Mouse (Mus musculus) splenic B cell, adult 2 months (primary cell): ENCODE results near the gene Crtac1.
A peak's percentile ranks its signal among the peaks of the same experiment; 100 is the strongest.

Source experiments
- DNase-seq: peaks from one replicate; pipeline ENCODE4 v3.0.0-alpha.2; 2011; ENCODE audit warnings: low read depth, low spot score
- H3K27me3 ChIP-seq: 2 replicates; pipeline ENCODE4 v1.6.1; 2012; ENCODE audit warnings: mild to moderate bottlenecking, low read length, moderate library complexity, mixed read lengths; ENCODE audit not compliant: control insufficient read depth, poor library complexity, insufficient read depth, severe bottlenecking
- H3K36me3 ChIP-seq: 2 replicates; pipeline ENCODE4 v1.6.1; 2012; ENCODE audit warnings: mild to moderate bottlenecking, low read length, moderate library complexity, mixed read lengths; ENCODE audit not compliant: control insufficient read depth, poor library complexity, insufficient read depth, severe bottlenecking

Gene Crtac1

GRCm38 (mm10) chr19:42305746-42306145, 125.8 kb downstream of the Crtac1 start:
- Histone ChIP-seq H3K36me3 (no peaks in the 10 kb centered on the region), H3K27me3 (no peaks in the 10 kb centered on the region)
- DNase-seq, result peak; percentile 4

DNA sequence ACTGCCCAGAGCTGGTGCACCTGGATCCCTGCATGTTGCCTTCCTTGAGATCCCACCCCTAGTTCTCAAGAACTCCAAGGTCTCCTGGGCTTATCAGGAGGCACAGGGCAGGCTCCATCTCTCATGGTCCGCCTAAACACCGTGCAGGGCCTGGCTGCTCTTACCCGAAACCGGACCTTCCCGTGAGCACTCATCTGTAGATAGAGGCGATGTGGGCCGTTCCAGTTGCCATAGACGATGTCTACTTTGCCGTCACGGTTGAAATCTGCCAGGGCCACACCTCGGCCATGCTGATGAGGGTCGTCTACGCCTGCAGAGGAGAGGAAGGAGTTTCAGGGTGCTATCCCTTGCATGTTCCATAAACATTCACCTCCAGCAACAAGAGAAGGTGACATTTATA, 127.1 kb downstream of the Crtac1 start:
- Histone ChIP-seq H3K36me3 (no peaks in the 10 kb centered on the region), H3K27me3 (no peaks in the 10 kb centered on the region)
- DNase-seq, result no peak

- DNase-seq, result no peak
- Histone ChIP-seq H3K36me3 (no peaks in the 10 kb centered on the region), H3K27me3 (no peaks in the 10 kb centered on the region)
Measured at GRCm38 (mm10) chr19:42303210-42303813, 128.3 kb downstream of the Crtac1 start.

GRCm38 (mm10) chr19:42293216-42293615, 138.4 kb downstream of the Crtac1 start:
- no peaks in the 10 kb centered on the region for H3K36me3 ChIP-seq
- DNase-seq, result no peak
- H3K27me3 ChIP-seq, result no peaks in the 10 kb centered on the region

DNA sequence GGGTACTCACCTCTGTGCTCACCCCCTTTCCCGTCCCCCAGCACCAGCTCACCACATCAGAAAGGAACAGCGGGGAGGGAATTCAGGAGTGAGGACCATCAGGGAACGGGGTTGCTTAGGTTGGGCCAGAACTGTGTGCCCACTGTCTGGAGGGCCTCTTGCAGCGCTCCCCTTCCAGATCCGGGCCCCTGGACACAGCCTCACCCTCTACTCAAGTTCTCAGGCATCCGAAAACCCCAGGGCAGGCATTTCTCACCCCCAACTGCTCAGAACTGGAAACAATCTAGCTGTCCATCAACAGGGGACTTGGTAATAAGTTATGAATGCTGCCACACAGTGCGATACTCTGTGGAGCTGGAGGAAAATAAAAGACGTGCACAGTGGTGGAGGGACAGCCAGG, 139.5 kb downstream of the Crtac1 start:
- Histone ChIP-seq H3K27me3 (no peaks in the 10 kb centered on the region), H3K36me3 (no peaks in the 10 kb centered on the region)
- DNase-seq, result no peak

GRCm38 (mm10) chr19:42290954-42291661, 140.5 kb downstream of the Crtac1 start:
- no peaks in the 10 kb centered on the region for H3K27me3 ChIP-seq
- H3K36me3 ChIP-seq, result no peaks in the 10 kb centered on the region
- DNase-seq, result no peak

GRCm38 (mm10) chr19:42288361-42288760, 143.2 kb downstream of the Crtac1 start:
- H3K36me3 ChIP-seq, result no peaks in the 10 kb centered on the region
- H3K27me3 ChIP-seq, result no peaks in the 10 kb centered on the region
- no peak for DNase-seq

GRCm38 (mm10) chr19:42284178-42284577, 147.4 kb downstream of the Crtac1 start:
- no peaks in the 10 kb centered on the region for H3K36me3 ChIP-seq
- H3K27me3 ChIP-seq, result no peaks in the 10 kb centered on the region
- DNase-seq, result no peak

GRCm38 (mm10) chr19:42279611-42280010, 152.0 kb downstream of the Crtac1 start:
- DNase-seq, result no peak
- Histone ChIP-seq H3K27me3 (no peaks in the 10 kb centered on the region), H3K36me3 (no peaks in the 10 kb centered on the region)

DNA sequence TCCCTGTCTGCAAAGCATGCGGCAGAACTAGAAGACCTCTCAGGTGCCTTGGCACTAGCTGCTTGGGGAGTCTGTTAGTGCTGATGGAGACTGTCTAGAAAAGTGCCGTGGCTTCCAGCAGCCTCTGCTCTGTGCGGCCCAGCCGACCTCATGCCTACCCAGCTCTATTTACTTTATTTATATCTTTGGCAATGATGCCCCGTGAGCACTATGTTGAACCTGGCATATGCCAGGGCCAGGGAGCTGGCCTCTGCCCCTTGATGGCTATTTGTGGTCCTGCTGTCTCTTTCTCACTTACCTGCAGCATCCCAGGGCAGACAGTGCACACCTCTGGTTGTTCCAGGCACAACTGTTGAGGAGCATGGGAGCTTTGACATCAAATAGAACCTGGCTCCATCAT, 153.1 kb downstream of the Crtac1 start:
- Histone ChIP-seq H3K36me3 (no peaks in the 10 kb centered on the region), H3K27me3 (no peaks in the 10 kb centered on the region; the same call in 1 of the 2 replicates)
- DNase-seq, result no peak

DNA sequence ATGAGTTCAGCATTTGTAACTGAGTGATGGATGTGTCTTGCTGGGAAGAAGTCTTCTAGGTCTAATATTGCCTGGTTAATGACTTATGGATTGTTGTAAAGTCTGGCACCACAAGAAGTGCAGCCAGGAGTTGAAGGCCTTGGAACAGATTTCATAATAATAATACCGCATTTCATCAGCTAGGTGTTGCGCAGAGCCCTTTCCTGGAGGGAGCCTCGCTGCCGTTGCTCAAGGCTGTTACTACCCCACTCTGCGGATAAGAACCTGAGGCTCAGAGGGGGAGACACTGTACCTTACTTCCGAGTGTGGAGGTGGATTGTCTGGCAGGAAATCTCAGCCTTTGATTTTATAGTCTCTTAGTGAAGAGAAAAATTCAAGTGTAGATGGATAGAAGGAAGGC, 154.3 kb downstream of the Crtac1 start:
- Histone ChIP-seq H3K27me3 (no peaks in the 10 kb centered on the region; the same call in 1 of the 2 replicates), H3K36me3 (no peaks in the 10 kb centered on the region)
- DNase-seq, result no peak

DNA sequence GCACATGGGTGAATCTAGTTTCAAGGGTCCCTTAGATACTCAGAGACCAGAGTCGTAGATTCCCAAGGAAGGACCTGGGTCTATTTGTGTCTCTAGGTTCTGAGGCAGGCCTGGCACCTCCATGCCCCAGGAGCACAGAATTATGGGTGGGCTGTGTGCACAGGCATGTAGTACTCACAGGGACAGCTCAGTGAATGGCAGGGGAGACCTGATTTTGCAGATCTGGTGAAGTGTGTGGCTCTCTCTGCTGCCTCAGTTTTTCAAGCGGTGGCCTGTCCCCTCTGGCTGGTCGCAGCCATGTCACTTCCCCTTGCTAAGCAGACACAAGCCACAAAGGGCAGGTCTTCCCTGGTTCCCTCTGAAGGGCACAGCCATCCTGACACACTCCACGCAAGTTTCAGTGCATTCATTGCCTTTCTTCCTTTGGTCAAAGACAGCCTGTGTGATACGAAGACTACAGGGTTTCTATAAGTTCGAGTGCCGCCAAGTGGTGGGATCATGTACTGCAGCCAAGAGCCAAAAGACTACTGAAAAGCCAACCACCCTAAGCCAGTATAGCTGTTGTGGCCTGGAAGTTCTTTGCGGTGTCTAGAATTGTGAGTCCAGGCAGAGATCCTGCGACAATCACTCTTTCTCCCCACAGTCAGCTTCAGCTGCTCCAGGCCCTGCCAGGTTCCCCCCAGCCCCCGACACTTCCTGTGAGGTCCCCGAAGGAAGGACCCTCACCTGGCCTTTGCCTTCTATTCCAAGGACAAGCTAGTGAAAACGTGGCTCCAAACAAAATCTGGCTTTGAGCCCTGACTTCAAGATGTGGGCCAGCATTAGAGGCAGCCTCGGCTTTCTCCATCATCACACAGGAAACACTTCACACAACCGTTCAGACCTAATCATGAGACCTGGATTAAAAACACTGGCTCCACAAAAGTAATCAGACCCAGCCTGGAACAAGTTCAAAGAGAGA, 159.3 kb downstream of the Crtac1 start:
- no peaks in the 10 kb centered on the region for H3K36me3 ChIP-seq
- DNase-seq, result peak; percentile 63
- no peaks in the 10 kb centered on the region; the same call in 1 of the 2 replicates for H3K27me3 ChIP-seq

GRCm38 (mm10) chr19:42271182-42271581, 160.4 kb downstream of the Crtac1 start:
- H3K36me3 ChIP-seq, result no peaks in the 10 kb centered on the region
- no peaks in the 10 kb centered on the region; the same call in 1 of the 2 replicates for H3K27me3 ChIP-seq
- peak; percentile 2 for DNase-seq

DNA sequence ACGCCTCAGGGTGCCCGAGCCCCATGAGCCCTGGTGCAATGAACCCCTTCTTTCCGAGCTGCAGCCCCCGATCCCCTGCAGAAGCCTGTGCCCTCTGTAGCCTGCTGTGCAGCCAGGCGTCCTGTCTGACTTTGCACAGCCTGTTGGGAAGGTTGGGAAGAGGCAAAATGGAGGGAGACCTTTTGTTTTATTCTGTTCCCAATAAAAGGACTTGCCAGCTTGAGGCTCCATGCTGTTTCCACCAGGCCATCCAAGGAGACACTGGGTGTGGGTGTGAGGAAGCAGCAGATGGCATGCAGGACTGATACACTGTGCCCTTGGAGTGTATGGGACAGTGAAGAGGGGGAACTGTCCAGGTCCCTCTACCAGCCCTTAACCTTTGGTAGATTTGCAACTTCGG, 161.5 kb downstream of the Crtac1 start:
- Histone ChIP-seq H3K36me3 (no peaks in the 10 kb centered on the region), H3K27me3 (no peaks in the 10 kb centered on the region; the same call in 1 of the 2 replicates)
- no peak for DNase-seq

DNA sequence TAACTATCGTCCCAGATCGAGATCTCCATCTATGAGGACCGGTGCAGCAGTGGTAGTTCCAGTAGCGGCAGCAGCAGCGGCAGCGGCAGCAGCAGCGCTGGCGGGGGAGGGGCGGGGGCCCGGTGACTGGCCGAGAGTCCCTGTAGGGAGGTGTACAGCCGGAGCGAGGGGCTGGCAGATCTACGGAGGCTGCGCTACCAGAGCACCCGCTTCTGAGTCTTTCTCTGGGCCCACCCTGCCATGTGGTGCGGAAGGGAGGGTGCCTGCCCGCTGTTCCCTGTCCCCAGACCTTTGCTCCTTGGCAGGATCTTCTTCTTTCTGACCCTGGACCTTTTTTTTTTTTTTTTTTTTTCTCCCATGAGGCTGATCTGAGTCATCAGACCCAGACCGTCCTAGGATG, 163.2 kb downstream of the Crtac1 start:
- H3K27me3 ChIP-seq, result no peaks in the 10 kb centered on the region
- no peak for DNase-seq
- no peaks in the 10 kb centered on the region for H3K36me3 ChIP-seq
